Mouse (Mus musculus): ENCODE measurements around the gene Numbl. TPM values are rescaled to one million over a fixed set of nuclear protein-coding genes. Genes with fewer than 3 reads are reported as not detected.

Numbl gene
- polyA plus RNA-seq, 1 experiment from 2014 or later = 13.5 TPM

DNA sequence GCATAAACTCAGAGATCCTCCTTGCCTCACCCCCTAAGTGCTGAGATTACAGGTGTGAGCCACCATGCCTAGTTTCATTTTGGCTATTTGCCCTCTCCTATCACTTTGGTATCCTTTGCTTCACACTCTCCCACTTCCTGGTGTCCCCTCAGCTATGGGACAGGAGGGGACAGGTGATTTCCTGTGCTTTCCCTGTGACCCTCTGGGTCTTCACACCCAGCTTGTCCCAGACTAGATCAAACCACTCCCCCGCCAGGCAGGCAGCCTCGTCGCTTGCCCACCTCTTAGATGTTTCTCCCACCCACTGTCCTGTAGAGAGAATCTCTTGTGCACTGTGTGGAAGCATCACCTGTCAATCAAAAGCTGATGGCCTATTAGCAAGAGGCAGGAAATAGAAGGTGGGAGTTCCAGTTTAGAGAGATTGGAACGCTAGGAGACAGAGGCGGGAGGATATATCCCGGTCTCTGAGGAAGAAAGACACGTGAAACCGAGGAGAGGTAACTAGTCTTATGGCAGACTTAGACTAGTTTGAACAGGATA is 52.8 kb downstream of the Numbl start:
- H3K36me3 ChIP-seq (ENCODE audit: insufficient read depth, low read length) = peaks cover 13% of the 10 kb centered on the region
- no peak overlapping the region for H3K9ac ChIP-seq (replicated peaks; ENCODE audit: low read length)
- WGBS = 50% methylated on average over 8 of the region's 8 CpGs
- ATAC-seq (ENCODE audit: low FRiP score, low TSS enrichment) = no peak
- no peak overlapping the region for H3K4me3 ChIP-seq (ENCODE audit: low read length)
- no peaks in the 10 kb centered on the region; the same call in 1 of the 2 replicates for H3K27me3 ChIP-seq (ENCODE audit: insufficient read depth, low read length)
- H3K9me3 ChIP-seq (ENCODE audit: low read length) = peaks cover 16% of the 10 kb centered on the region
- peaks cover 14% of the 10 kb centered on the region for H3K4me1 ChIP-seq (ENCODE audit: insufficient read depth, low read length)
- no peak overlapping the region for H3K27ac ChIP-seq (ENCODE audit: low read length)
- H3K4me2 ChIP-seq (replicated peaks; ENCODE audit: low read depth, low read length) = no peak overlapping the region; the same call in 1 of the 2 replicates

DNA sequence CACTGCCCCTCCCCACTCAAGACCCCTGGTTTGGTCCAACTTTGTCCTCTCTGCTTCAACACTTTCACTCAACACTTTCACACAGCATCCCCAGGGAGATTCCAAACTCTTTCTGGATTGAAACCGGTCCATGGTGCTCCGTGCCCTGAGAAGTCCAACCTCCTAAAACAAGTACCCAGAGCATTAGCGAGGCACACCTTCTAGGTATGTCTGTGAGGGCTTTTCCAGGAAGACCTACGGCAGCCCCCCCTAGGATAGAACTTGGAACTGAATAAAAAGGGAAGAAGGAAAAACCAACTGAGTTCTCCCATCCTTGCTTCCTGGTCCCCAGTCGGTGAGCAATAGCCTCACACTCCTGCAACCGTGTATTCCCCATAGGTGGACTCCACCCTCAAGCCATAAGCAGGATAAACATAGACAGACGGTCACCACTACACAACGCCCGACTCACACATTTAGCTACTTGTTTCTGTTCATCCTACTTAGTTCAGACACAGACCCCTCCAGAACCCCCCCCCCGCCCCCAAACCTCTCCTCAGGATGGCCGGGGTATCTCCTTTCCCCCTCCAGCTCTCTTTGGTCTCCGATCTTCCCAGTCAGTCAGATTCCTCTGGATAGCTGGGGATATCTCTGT is 53.5 kb downstream of the Numbl start:
- H3K27me3 ChIP-seq (ENCODE audit: insufficient read depth, low read length) = no peaks in the 10 kb centered on the region; the same call in 1 of the 2 replicates
- ATAC-seq (ENCODE audit: low FRiP score, low TSS enrichment) = no peak
- no peak overlapping the region for H3K4me3 ChIP-seq (ENCODE audit: low read length)
- peaks cover 13% of the 10 kb centered on the region for H3K36me3 ChIP-seq (ENCODE audit: insufficient read depth, low read length)
- H3K9ac ChIP-seq (replicated peaks; ENCODE audit: low read length) = no peak overlapping the region
- H3K9me3 ChIP-seq (ENCODE audit: low read length) = peaks cover 16% of the 10 kb centered on the region
- no peak overlapping the region for H3K4me2 ChIP-seq (replicated peaks; ENCODE audit: low read depth, low read length)
- H3K4me1 ChIP-seq (ENCODE audit: insufficient read depth, low read length) = peaks cover 18% of the 10 kb centered on the region
- no peak overlapping the region for H3K27ac ChIP-seq (ENCODE audit: low read length)
- 90% methylated on average over 12 of the region's 12 CpGs for WGBS

DNA sequence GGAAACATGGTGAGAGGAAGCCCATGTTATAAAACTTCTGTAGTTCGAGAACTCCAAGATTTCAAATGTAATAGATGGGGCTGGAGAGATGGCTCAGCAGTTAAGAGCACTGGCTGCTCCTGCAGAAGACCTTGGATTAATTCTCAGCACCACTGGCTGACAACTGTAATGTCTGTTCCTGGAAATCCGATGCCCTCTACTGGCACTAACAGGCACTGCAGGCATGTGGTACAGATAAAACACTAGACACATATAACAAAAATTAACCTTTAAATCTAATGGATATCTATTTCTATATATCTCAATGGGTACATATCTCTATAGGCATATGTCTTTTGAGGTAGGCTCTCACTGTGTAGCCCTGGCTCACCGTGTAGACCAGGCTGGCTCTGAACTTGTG is 56.2 kb downstream of the Numbl start:
- no peak for ATAC-seq (ENCODE audit: low FRiP score, low TSS enrichment)
- 94% methylated on average over 3 of the region's 3 CpGs for WGBS

DNA sequence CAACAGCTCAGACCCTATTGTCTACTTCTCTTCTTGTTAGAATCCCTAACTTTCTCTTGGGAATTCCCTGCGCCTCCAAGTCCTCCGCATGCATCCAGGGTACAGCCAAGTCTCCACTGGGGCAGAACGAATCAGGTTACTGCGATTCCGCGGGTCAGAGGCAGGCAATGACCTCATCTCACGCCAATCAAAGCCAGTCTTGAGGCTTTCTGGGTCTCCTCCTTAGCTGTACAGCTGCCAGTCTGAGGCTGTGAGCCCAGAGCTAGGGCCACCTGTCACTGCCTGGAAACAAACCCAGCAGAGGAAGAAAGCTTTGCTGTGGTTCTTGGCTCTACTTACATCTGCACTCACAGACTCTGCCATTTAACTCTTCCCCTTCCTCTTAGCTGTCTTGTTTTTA is 57.7 kb downstream of the Numbl start:
- ATAC-seq (ENCODE audit: low FRiP score, low TSS enrichment) = peak; percentile 68; the same call in 1 of the 2 replicates

More for the DNA sequence above, 56.2 kb downstream of the Numbl start:
- H3K27me3 ChIP-seq (ENCODE audit: insufficient read depth, low read length) = no peaks in the 10 kb centered on the region; the same call in 1 of the 2 replicates
- peaks cover 13% of the 10 kb centered on the region for H3K36me3 ChIP-seq (ENCODE audit: insufficient read depth, low read length)
- H3K9ac ChIP-seq (replicated peaks; ENCODE audit: low read length) = no peak overlapping the region
- H3K4me3 ChIP-seq (ENCODE audit: low read length) = no peak overlapping the region
- no peak overlapping the region for H3K4me2 ChIP-seq (replicated peaks; ENCODE audit: low read depth, low read length)
- H3K4me1 ChIP-seq (ENCODE audit: insufficient read depth, low read length) = peaks cover 12% of the 10 kb centered on the region
- H3K27ac ChIP-seq (ENCODE audit: low read length) = no peak overlapping the region
- H3K9me3 ChIP-seq (ENCODE audit: low read length) = peaks cover 16% of the 10 kb centered on the region

DNA sequence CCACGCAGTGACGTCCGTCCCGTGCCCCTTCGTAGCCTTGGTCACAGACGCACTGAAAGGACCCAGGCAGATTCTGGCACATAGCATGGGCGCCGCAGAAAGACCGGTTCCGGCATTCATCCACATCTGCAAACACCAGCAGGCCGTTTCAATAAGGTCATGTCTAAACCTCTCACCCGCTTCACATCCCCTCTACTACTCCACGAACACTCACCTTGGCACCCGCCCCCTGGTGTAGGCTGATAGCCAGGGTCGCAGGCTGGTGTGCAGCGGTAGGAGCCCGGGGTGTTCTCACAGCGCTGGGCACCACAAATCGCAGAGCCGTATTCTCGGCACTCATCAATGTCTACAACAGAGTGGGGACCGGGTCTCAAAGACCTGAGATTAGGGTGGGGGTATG is 61.2 kb downstream of the Numbl start:
- no peak overlapping the region for H3K4me2 ChIP-seq (replicated peaks; ENCODE audit: low read depth, low read length)
- H3K27ac ChIP-seq (ENCODE audit: low read length) = no peak overlapping the region
- no peak for ATAC-seq (ENCODE audit: low FRiP score, low TSS enrichment)
- H3K4me3 ChIP-seq (ENCODE audit: low read length) = no peak overlapping the region
- peaks cover 2% of the 10 kb centered on the region; the same call in 1 of the 2 replicates for H3K9me3 ChIP-seq (ENCODE audit: low read length)
- 88% methylated on average over 22 of the region's 22 CpGs for WGBS
- H3K4me1 ChIP-seq (ENCODE audit: insufficient read depth, low read length) = peaks cover 6% of the 10 kb centered on the region
- H3K36me3 ChIP-seq (ENCODE audit: insufficient read depth, low read length) = no peaks in the 10 kb centered on the region
- no peaks in the 10 kb centered on the region for H3K27me3 ChIP-seq (ENCODE audit: insufficient read depth, low read length)
- H3K9ac ChIP-seq (replicated peaks; ENCODE audit: low read length) = no peak overlapping the region

More for the DNA sequence above, 57.7 kb downstream of the Numbl start:
- Histone ChIP-seq H3K4me2 (replicated peaks; ENCODE audit: low read depth, low read length) (no peak overlapping the region), H3K9ac (replicated peaks; ENCODE audit: low read length) (no peak overlapping the region), H3K4me1 (ENCODE audit: insufficient read depth, low read length) (peaks cover 6% of the 10 kb centered on the region), H3K9me3 (ENCODE audit: low read length) (peaks cover 16% of the 10 kb centered on the region), H3K4me3 (ENCODE audit: low read length) (no peak overlapping the region), H3K27me3 (ENCODE audit: insufficient read depth, low read length) (no peaks in the 10 kb centered on the region; the same call in 1 of the 2 replicates), H3K36me3 (ENCODE audit: insufficient read depth, low read length) (peaks cover 13% of the 10 kb centered on the region), H3K27ac (ENCODE audit: low read length) (no peak overlapping the region)
- 7% methylated on average over 7 of the region's 7 CpGs for WGBS

DNA sequence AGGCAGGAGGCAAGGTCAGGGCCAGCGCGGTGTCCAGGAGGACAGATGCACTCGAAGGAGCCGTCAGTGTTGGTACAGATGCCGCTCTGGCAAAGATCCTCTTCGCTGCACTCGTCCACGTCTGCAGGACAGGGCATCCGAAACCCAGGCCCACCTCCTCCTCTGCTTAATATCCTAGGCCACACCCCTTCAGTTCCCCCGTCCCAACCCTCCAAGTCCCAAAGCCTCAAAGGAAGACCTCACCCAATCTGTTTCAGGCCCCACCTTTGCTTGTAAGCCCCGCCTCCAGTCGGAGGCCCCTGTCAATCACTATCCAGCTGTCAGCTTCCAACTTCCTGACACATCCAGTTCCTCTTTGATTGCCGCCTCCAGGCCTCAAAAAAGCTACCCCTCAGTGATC is 64.1 kb downstream of the Numbl start:
- 0 out of 2 replicates have a peak overlapping the region, but pooled peaks have one; percentile 7 for H3K4me2 ChIP-seq (replicated peaks; ENCODE audit: low read depth, low read length)
- no peak overlapping the region for H3K4me3 ChIP-seq (ENCODE audit: low read length)
- no peak overlapping the region for H3K27ac ChIP-seq (ENCODE audit: low read length)
- no peak for ATAC-seq (ENCODE audit: low FRiP score, low TSS enrichment)
- H3K9me3 ChIP-seq (ENCODE audit: low read length) = no peaks in the 10 kb centered on the region
- H3K36me3 ChIP-seq (ENCODE audit: insufficient read depth, low read length) = 0 out of 2 replicates have a peak, but pooled peaks cover 2% of the 10 kb centered on the region
- 18% methylated on average over 13 of the region's 13 CpGs for WGBS
- H3K9ac ChIP-seq (replicated peaks; ENCODE audit: low read length) = no peak overlapping the region; the same call in 1 of the 2 replicates
- H3K27me3 ChIP-seq (ENCODE audit: insufficient read depth, low read length) = peaks cover 7% of the 10 kb centered on the region
- H3K4me1 ChIP-seq (ENCODE audit: insufficient read depth, low read length) = peaks cover 15% of the 10 kb centered on the region

DNA sequence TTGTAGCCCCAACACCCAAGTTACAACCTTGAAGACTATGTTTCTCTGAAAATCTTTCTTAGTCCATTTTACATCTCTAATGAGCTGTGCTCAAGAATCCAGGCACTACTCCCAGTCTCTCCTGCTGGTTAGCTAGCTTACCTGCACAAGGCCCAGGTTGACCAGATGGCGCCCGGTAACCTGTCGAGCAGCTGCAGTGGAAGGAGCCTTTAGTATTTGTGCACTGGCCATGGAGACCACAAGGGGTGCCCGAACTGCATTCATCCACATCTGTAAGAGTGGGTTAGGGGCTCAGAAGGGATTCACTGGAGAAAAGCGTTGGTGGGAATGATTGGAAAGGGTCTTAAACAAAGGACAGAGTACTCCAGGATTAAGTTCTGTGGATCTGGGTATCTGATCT is 64.8 kb downstream of the Numbl start:
- Histone ChIP-seq H3K36me3 (ENCODE audit: insufficient read depth, low read length) (0 out of 2 replicates have a peak, but pooled peaks cover 4% of the 10 kb centered on the region), H3K27ac (ENCODE audit: low read length) (no peak overlapping the region), H3K27me3 (ENCODE audit: insufficient read depth, low read length) (peaks cover 12% of the 10 kb centered on the region), H3K4me3 (ENCODE audit: low read length) (no peak overlapping the region), H3K9ac (replicated peaks; ENCODE audit: low read length) (no peak overlapping the region), H3K4me2 (replicated peaks; ENCODE audit: low read depth, low read length) (no peak overlapping the region), H3K9me3 (ENCODE audit: low read length) (no peaks in the 10 kb centered on the region), H3K4me1 (ENCODE audit: insufficient read depth, low read length) (peaks cover 15% of the 10 kb centered on the region)
- no peak for ATAC-seq (ENCODE audit: low FRiP score, low TSS enrichment)
- 91% methylated on average over 5 of the region's 5 CpGs for WGBS

DNA sequence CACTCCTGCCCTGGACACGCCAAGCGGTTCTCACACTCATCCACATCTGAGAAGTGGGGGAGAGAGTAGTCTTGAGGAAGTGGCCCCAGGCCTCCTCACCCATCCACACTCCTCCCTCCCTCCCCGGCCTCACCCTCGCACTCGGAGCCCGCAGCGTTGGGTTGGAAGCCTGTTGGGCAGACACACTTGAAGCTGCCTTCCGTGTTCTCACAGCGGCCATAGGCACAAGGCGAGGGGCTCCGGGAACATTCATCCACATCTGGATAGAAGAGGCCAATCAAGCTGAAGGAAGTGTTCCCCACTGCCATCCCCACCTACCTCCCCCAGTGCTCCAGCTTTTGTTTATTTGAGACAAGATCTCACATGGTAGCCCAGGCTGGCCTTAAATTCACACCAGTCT is 65.9 kb downstream of the Numbl start:
- H3K9ac ChIP-seq (replicated peaks; ENCODE audit: low read length) = no peak overlapping the region
- H3K9me3 ChIP-seq (ENCODE audit: low read length) = no peaks in the 10 kb centered on the region
- H3K4me1 ChIP-seq (ENCODE audit: insufficient read depth, low read length) = peaks cover 22% of the 10 kb centered on the region
- no peak overlapping the region for H3K4me3 ChIP-seq (ENCODE audit: low read length)
- 0 out of 2 replicates have a peak, but pooled peaks cover 4% of the 10 kb centered on the region for H3K36me3 ChIP-seq (ENCODE audit: insufficient read depth, low read length)
- peaks cover 18% of the 10 kb centered on the region for H3K27me3 ChIP-seq (ENCODE audit: insufficient read depth, low read length)
- no peak overlapping the region for H3K4me2 ChIP-seq (replicated peaks; ENCODE audit: low read depth, low read length)
- ATAC-seq (ENCODE audit: low FRiP score, low TSS enrichment) = no peak
- no peak overlapping the region for H3K27ac ChIP-seq (ENCODE audit: low read length)
- 98% methylated on average over 11 of the region's 11 CpGs for WGBS

DNA sequence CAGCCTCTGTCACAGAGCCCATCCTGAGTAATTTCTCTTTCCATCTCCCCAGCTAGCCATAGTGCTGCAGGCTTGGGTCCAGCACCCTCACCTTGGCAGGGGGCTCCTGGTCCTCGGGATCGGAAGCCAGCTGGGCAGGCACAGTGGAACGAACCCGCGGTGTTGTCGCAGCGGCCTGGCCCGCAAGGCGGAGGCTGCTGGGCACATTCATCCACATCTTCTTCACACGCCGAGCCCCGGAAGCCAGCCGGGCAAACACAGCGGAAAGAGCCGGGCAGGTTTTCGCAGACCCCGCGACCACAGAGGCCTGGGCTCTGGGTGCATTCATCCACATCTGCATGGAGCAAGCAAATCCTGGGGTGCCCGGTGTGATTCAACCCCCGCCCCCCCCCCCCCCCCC is 66.7 kb downstream of the Numbl start:
- ATAC-seq (ENCODE audit: low FRiP score, low TSS enrichment) = no peak
- Histone ChIP-seq H3K36me3 (ENCODE audit: insufficient read depth, low read length) (0 out of 2 replicates have a peak, but pooled peaks cover 4% of the 10 kb centered on the region), H3K9ac (replicated peaks; ENCODE audit: low read length) (no peak overlapping the region), H3K9me3 (ENCODE audit: low read length) (no peaks in the 10 kb centered on the region), H3K27me3 (ENCODE audit: insufficient read depth, low read length) (peaks cover 25% of the 10 kb centered on the region), H3K4me3 (ENCODE audit: low read length) (no peak overlapping the region), H3K4me1 (ENCODE audit: insufficient read depth, low read length) (peaks cover 30% of the 10 kb centered on the region), H3K27ac (ENCODE audit: low read length) (no peak overlapping the region), H3K4me2 (replicated peaks; ENCODE audit: low read depth, low read length) (peak overlapping the region; percentile 50; the same call in 1 of the 2 replicates)
- 45% methylated on average over 17 of the region's 20 CpGs for WGBS

DNA sequence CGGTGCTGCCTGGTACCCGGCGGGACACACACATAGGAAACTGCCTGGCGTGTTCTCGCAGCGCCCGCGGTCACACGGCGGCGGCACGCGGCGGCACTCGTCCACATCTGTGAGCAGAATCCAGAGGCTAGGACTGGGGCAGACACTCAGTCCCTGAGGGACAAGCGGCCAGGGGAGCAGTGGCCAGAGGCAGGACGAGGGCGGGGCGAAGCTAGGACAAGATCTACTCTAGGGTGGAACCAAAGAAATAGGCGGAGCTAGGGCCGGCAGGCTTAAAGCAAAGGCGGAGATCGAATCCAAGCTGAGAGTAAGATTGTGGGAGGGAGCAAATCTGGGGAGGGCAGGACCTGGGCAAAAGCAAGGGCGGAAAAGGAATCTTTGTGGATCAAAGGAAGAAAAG is 67.5 kb downstream of the Numbl start:
- peak overlapping the region; percentile 50 for H3K4me2 ChIP-seq (replicated peaks; ENCODE audit: low read depth, low read length)
- H3K9me3 ChIP-seq (ENCODE audit: low read length) = no peaks in the 10 kb centered on the region
- H3K27me3 ChIP-seq (ENCODE audit: insufficient read depth, low read length) = peaks cover 29% of the 10 kb centered on the region
- 0 out of 2 replicates have a peak, but pooled peaks cover 4% of the 10 kb centered on the region for H3K36me3 ChIP-seq (ENCODE audit: insufficient read depth, low read length)
- H3K4me3 ChIP-seq (ENCODE audit: low read length) = peak overlapping the region; percentile 35
- ATAC-seq (ENCODE audit: low FRiP score, low TSS enrichment) = peak; percentile 80
- peak overlapping the region; percentile 5; the same call in 1 of the 2 replicates for H3K27ac ChIP-seq (ENCODE audit: low read length)
- peak overlapping the region; percentile 56 for H3K9ac ChIP-seq (replicated peaks; ENCODE audit: low read length)
- H3K4me1 ChIP-seq (ENCODE audit: insufficient read depth, low read length) = peaks cover 37% of the 10 kb centered on the region
- 2% methylated on average over 24 of the region's 24 CpGs for WGBS
